Mouse (Mus musculus) forebrain, embryonic 11.5 days (tissue): ENCODE results near the gene Vmn1r137. TPM values are rescaled to one million over a fixed set of nuclear protein-coding genes. Genes with fewer than 3 reads are reported as not detected.
"Not testable (repeated sequence)": the region's sequence is repeated elsewhere in the genome, so short reads cannot be mapped to it uniquely, and the experiment has no call there.

Experiments
- ATAC-seq: fragments of 200-750 bp; cut with Nextera tagmentation; replicated peaks from 2 replicates; pipeline ENCODE4 v1.8.0; 2017; ENCODE audit warnings: moderate TSS enrichment; ENCODE audit not compliant: low FRiP score
- DNase-seq: peaks from one replicate; pipeline ENCODE4 v3.0.0-alpha.2; 2017; ENCODE audit warnings: low spot score
- H3K27ac ChIP-seq: fragments of 300-500 bp; sonication (generic); 2 replicates; pipeline ENCODE4 v1.5.1; 2014; ENCODE audit warnings: low read depth, low read length
- H3K27me3 ChIP-seq: fragments of 300-500 bp; sonication (generic); 2 replicates; pipeline ENCODE4 v1.6.1; 2014; ENCODE audit warnings: mild to moderate bottlenecking, low read length, mixed read lengths; ENCODE audit not compliant: control insufficient read depth, insufficient read depth
- H3K36me3 ChIP-seq: fragments of 300-500 bp; sonication (generic); 2 replicates; pipeline ENCODE4 v1.6.1; 2014; ENCODE audit warnings: mild to moderate bottlenecking, low read length, moderate library complexity, mixed read lengths; ENCODE audit not compliant: control insufficient read depth, insufficient read depth
- H3K4me1 ChIP-seq: fragments of 300-500 bp; sonication (generic); replicated peaks from 2 replicates; pipeline ENCODE4 v1.6.1; 2014; ENCODE audit warnings: low read length, mixed read lengths; ENCODE audit not compliant: control insufficient read depth, insufficient read depth
- H3K4me2 ChIP-seq: fragments of 300-500 bp; sonication (generic); 2 replicates; pipeline ENCODE4 v1.6.1; 2014; ENCODE audit warnings: low read depth, mild to moderate bottlenecking, low read length, moderate library complexity, mixed read lengths; ENCODE audit not compliant: severe bottlenecking
- H3K4me3 ChIP-seq: fragments of 300-500 bp; sonication (generic); 2 replicates; pipeline ENCODE4 v1.5.1; 2014; ENCODE audit warnings: low read depth, low read length
- H3K9ac ChIP-seq: fragments of 300-500 bp; sonication (generic); 2 replicates; pipeline ENCODE4 v1.6.1; 2014; ENCODE audit warnings: low read length
- H3K9me3 ChIP-seq: fragments of 300-500 bp; sonication (generic); 2 replicates; pipeline ENCODE4 v1.6.1; 2016; ENCODE audit warnings: low read length, mixed read lengths; ENCODE audit not compliant: control insufficient read depth
- WGBS: fragments of 180-500 bp; shearing (Covaris S2); extraction: QIAGEN DNeasy Blood & Tissue Kit; methylation state at CpG from one replicate; pipeline ENCODE4 v1.1.7; 2014; 5-methylcytosine and 5-hydroxymethylcytosine counted together
- polyA plus RNA-seq: library from polyadenylated mRNA; unstranded; fragments of >200 nt; fragmentation: Nextera tagmentation; extraction: Ambion mirVana; gene quantifications from 2 replicates; pipeline ENCODE4 v1.2.1, GENCODE M21; 2014

Vmn1r137 gene
- polyA plus RNA-seq, result not detected in 2 replicates

DNA sequence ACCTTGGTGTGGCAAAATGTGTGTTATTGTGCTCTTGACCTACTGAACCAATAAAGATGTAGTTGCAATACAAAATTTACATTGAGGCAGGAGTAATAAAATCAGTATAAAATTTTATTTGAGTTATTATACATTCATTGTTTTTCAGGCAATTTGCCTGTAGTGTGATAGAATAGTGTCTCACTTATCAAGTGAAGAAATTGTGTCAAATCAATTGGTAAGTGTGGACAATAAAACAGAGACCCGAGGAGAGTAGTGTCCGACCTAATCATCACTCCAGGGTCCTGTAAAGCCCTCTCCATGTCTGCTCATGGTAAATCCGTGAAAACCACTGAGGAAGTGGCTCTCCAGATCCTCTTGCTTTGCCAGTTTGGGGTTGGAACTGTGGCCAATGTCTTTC is at the start of gene Vmn1r137:
Gene Vmn1r137, plus strand, starts transcription at position 301 of the 400 bp plus-strand sequence.
- H3K9ac ChIP-seq, DNase-seq, H3K4me3 ChIP-seq, H3K27ac ChIP-seq, H3K9me3 ChIP-seq, H3K4me2 ChIP-seq, H3K36me3 ChIP-seq, H3K4me1 ChIP-seq, H3K27me3 ChIP-seq, ATAC-seq: not testable (repeated sequence)
- no CpG with 5 or more reads among the region's 3 CpGs for WGBS

DNA sequence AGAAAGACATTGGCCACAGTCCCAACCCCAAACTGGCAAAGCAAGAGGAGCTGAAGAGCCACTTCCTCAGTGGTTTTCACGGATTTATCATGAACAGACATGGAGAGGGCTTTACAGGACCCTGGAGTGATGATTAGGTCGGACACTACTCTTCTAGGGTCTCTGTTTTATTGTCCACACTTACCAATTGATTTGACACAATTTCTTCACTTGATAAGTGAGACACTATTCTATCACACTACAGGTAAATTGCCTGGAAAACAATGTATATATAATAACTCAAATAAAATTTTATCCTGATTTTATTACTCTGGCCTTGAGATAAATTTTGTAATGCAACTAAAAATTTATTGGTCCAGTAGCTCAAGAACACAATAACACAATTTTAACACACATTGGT is 34.4 kb downstream of the Vmn1r137 start, which contains the start of gene Vmn1r138:
Gene Vmn1r138, minus strand, starts transcription at position 101 of the 400 bp plus-strand sequence.
- no CpG with 5 or more reads among the region's 2 CpGs for WGBS
- ATAC-seq, result not testable (repeated sequence)

More for the DNA sequence above, 34.4 kb downstream of the Vmn1r137 start, which contains the start of gene Vmn1r138:
- not testable (repeated sequence) for H3K27me3 ChIP-seq, H3K4me2 ChIP-seq, H3K27ac ChIP-seq, DNase-seq, H3K4me3 ChIP-seq, H3K4me1 ChIP-seq, H3K36me3 ChIP-seq, H3K9me3 ChIP-seq, H3K9ac ChIP-seq

Other genes starting within 250 kb of the Vmn1r137 start
- gene Gm4175, start 233.1 kb upstream of the Vmn1r137 start, polyA plus RNA-seq, result not detected in 2 replicates
- gene Gm4177, start 197.9 kb upstream of the Vmn1r137 start, polyA plus RNA-seq, result not detected in 2 replicates
- gene Vmn1r135, start 162.2 kb upstream of the Vmn1r137 start, polyA plus RNA-seq, result not detected in 2 replicates
- gene Gm5725, start 150.3 kb upstream of the Vmn1r137 start, polyA plus RNA-seq, result not detected in 2 replicates
- gene Gm5891, start 73.3 kb upstream of the Vmn1r137 start, polyA plus RNA-seq, result not detected in 2 replicates
- not detected in 2 replicates for gene Vmn1r138, start 34.3 kb downstream of the Vmn1r137 start, polyA plus RNA-seq
- gene Gm6176, start 61.7 kb downstream of the Vmn1r137 start, polyA plus RNA-seq, result not detected in 2 replicates
- not detected in 2 replicates for gene Vmn1r139, start 74.5 kb downstream of the Vmn1r137 start, polyA plus RNA-seq
- not detected in 2 replicates for gene Gm16451, start 123.7 kb downstream of the Vmn1r137 start, polyA plus RNA-seq
- gene Gm10666, start 140.2 kb downstream of the Vmn1r137 start, polyA plus RNA-seq, result not detected in 2 replicates
- not detected in 2 replicates for gene Vmn1r142, start 169.4 kb downstream of the Vmn1r137 start, polyA plus RNA-seq
- gene Vmn1r143, start 194.8 kb downstream of the Vmn1r137 start, polyA plus RNA-seq, result not detected in 2 replicates
- not detected in 2 replicates for gene Gm8653, start 206.7 kb downstream of the Vmn1r137 start, polyA plus RNA-seq
- gene Gm8453, start 234.9 kb downstream of the Vmn1r137 start, polyA plus RNA-seq, result not detected in 2 replicates